Mouse (Mus musculus) heart, embryonic 11.5 days (tissue): ENCODE results near the gene Ccdc122. TPM values are rescaled to one million over a fixed set of nuclear protein-coding genes. Genes with fewer than 3 reads are reported as not detected.

Source experiments
- ATAC-seq: fragments of 200-750 bp; cut with Nextera tagmentation; replicated peaks from 2 replicates; pipeline ENCODE4 v1.8.0; 2017; ENCODE audit warnings: moderate library complexity; ENCODE audit not compliant: insufficient number of reproducible peaks, low FRiP score, low TSS enrichment
- H3K27ac ChIP-seq: fragments of 300-500 bp; sonication (generic); 2 replicates; pipeline ENCODE4 v1.5.1; 2014; ENCODE audit warnings: mild to moderate bottlenecking, low read depth, low read length
- H3K27me3 ChIP-seq: fragments of 300-500 bp; sonication (generic); 2 replicates; pipeline ENCODE4 v1.6.1; 2014; ENCODE audit warnings: mild to moderate bottlenecking, low read length, mixed read lengths; ENCODE audit not compliant: control insufficient read depth, insufficient read depth
- H3K36me3 ChIP-seq: fragments of 300-500 bp; sonication (generic); 2 replicates; pipeline ENCODE4 v1.6.1; 2014; ENCODE audit warnings: mild to moderate bottlenecking, low read length, moderate library complexity, mixed read lengths; ENCODE audit not compliant: control insufficient read depth, insufficient read depth
- H3K4me1 ChIP-seq: fragments of 300-500 bp; sonication (generic); 2 replicates; pipeline ENCODE4 v1.6.1; 2014; ENCODE audit warnings: low read length; ENCODE audit not compliant: control insufficient read depth, insufficient read depth
- H3K4me2 ChIP-seq: fragments of 300-500 bp; sonication (generic); 2 replicates; pipeline ENCODE4 v1.6.1; 2014; ENCODE audit warnings: mild to moderate bottlenecking, moderate library complexity
- H3K4me3 ChIP-seq: fragments of 300-500 bp; sonication (generic); 2 replicates; pipeline ENCODE4 v1.5.1; 2014; ENCODE audit warnings: low read depth, low read length
- H3K9ac ChIP-seq: fragments of 300-500 bp; sonication (generic); 2 replicates; pipeline ENCODE4 v1.6.1; 2014; ENCODE audit warnings: mild to moderate bottlenecking, low read depth, low read length, moderate library complexity
- H3K9me3 ChIP-seq: fragments of 300-500 bp; sonication (generic); replicated peaks from 2 replicates; pipeline ENCODE4 v1.6.1; 2016; ENCODE audit warnings: low read length; ENCODE audit not compliant: control insufficient read depth
- WGBS: fragments of 180-500 bp; shearing (Covaris S2); extraction: QIAGEN DNeasy Blood & Tissue Kit; methylation state at CpG from one replicate; pipeline ENCODE4 v1.1.7; 2014; ENCODE audit not compliant: insufficient replicate concordance; 5-methylcytosine and 5-hydroxymethylcytosine counted together
- polyA plus RNA-seq: library from polyadenylated mRNA; unstranded; fragments of >200 nt; fragmentation: Nextera tagmentation; extraction: Ambion mirVana; gene quantifications from 2 replicates; pipeline ENCODE4 v1.2.1, GENCODE M21; 2014

Gene Ccdc122
- polyA plus RNA-seq, 1 experiment from 2014 or later: 2.2 TPM

DNA sequence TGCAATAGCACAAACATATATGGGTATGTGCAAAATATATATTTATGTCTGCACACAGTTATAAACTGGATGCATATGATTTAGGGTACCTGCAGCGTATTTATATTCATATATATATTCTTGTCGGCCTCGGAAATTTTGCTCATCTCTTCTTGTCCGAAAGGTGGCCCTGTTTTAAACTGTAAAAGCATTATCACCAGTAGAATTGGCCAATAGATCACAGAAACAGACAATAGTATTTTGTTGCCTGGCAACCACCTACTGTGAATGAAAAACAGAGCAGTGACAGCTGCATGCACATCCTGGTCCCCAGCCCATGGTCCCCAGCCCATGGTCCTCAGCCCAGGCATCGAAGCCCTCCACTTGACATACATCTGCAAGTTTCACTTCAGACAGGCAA is 122.8 kb downstream of the Ccdc122 start:
- Histone ChIP-seq H3K36me3 (no peaks in the 10 kb centered on the region), H3K27me3 (peaks cover 5% of the 10 kb centered on the region; the same call in 1 of the 2 replicates), H3K27ac (no peak overlapping the region), H3K4me1 (no peaks in the 10 kb centered on the region), H3K4me2 (no peak overlapping the region), H3K9ac (no peak overlapping the region), H3K4me3 (no peak overlapping the region), H3K9me3 (no peaks in the 10 kb centered on the region)
- WGBS: 81% methylated on average over 5 of the region's 5 CpGs
- no peak for ATAC-seq

Other genes starting within 250 kb of the Ccdc122 start
- gene Lacc1, start 132 bp downstream of the Ccdc122 start, polyA plus RNA-seq: 9.4 and 10.4 TPM in 2 replicates
- 2.3 and 3.8 TPM in 2 replicates for gene Enox1, start 120.0 kb downstream of the Ccdc122 start, polyA plus RNA-seq